Mouse (Mus musculus) induced T-regulatory cell, adult 2 months (primary cell): Measurements from ENCODE around the gene Olfr1284.
"Not testable (repeated sequence)": the region's sequence is repeated elsewhere in the genome, so short reads cannot be mapped to it uniquely, and the experiment has no call there.

Source experiments
- DNase-seq: peaks from one replicate; pipeline ENCODE4 v3.0.0-alpha.2; 2012; ENCODE audit warnings: low read depth

The Olfr1284 gene

GRCm38 (mm10) chr2:111375222-111375621, at the start of gene Olfr1284:
Olfr1284 (plus strand) TSS chr2:111375522.
- no peak for DNase-seq

- no peak for DNase-seq
These were observed 49.1 kb upstream of the Olfr1284 start, which contains the start of gene Olfr1281 for GRCm38 (mm10) chr2:111326220-111326619. Olfr1281 (plus strand) TSS chr2:111326520.

DNA sequence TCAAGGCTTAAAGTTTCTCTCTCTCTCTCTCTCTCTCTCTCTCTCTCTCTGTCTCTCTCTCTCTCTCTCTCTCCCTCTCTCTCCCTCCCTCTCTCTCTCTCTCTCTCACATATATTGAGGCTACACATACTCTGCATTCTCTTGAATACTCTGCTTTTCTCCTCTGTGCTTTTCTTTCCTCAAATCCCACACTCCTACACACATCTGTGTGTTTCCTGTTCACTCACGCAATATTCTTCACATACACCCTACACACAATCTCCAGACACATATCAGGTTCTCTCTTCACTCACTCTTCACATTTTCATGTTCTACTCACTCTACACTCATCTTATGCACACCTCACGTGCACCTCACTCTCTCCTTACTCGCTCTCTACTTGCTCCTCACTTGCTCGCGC, 41.6 kb upstream of the Olfr1284 start:
- DNase-seq: not testable (repeated sequence)

- no peak for DNase-seq
These were observed 39.3 kb upstream of the Olfr1284 start, which contains the start of gene Olfr1282 for GRCm38 (mm10) chr2:111335976-111336375. Olfr1282 (minus strand) TSS chr2:111336076.

- no peak for DNase-seq
These were observed 8.8 kb upstream of the Olfr1284 start, which contains the start of gene Olfr1283 for GRCm38 (mm10) chr2:111366490-111366889. Olfr1283 (plus strand) TSS chr2:111366790.

DNA sequence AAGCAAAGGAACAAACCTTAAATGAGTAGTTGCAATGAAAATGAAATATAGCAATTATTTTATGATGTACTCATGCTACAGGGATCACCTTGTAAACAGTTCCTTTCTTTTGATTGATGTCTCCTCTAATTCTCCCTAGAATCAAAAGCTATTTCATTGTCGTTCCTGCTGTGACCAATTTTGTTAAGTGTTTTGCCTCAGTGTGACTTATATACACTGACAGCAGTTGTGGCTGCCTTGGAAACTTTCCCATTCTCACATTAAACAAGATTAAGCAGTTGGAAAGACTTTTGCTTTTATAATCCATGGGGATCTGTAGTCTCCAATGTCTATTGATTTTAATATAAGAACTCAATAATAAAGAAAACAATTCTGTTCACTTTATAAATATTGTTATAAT, 47.6 kb downstream of the Olfr1284 start, which contains the start of gene Olfr1286:
Olfr1286 (minus strand) TSS at position 185 of the 400 bp plus-strand sequence.
- DNase-seq: no peak
